Mouse (Mus musculus) olfactory bulb, adult 2 months (tissue): ENCODE measurements around the gene Fbrs. TPM values are rescaled to one million over a fixed set of nuclear protein-coding genes. Genes with fewer than 3 reads are reported as not detected.
A peak's percentile ranks its signal among the peaks of the same experiment; 100 is the strongest.
"Not testable (repeated sequence)": the region's sequence is repeated elsewhere in the genome, so short reads cannot be mapped to it uniquely, and the experiment has no call there.

Experiments
- H3K27ac ChIP-seq: fragments of 200-500 bp; 2 replicates; pipeline ENCODE4 v1.5.1; 2012; ENCODE audit warnings: low read depth, low read length; ENCODE audit not compliant: insufficient read depth
- H3K4me1 ChIP-seq: fragments of 200-500 bp; 2 replicates; pipeline ENCODE4 v1.6.1; 2012; ENCODE audit warnings: low read length; ENCODE audit not compliant: control insufficient read depth, insufficient read depth
- H3K4me3 ChIP-seq: fragments of 200-500 bp; 2 replicates; pipeline ENCODE4 v1.5.1; 2012; ENCODE audit warnings: mild to moderate bottlenecking, low read depth, low read length, moderate library complexity; ENCODE audit not compliant: insufficient read depth
- CTCF ChIP-seq: fragments of 200-500 bp; IDR thresholded peaks from 2 replicates; pipeline ENCODE4 v1.5.1; 2012; ENCODE audit warnings: low read depth, mild to moderate bottlenecking, low read length, moderate library complexity; ENCODE audit not compliant: insufficient read depth
- POLR2A ChIP-seq: fragments of 200-500 bp; IDR thresholded peaks from 2 replicates; pipeline ENCODE4 v1.6.1; 2012; ENCODE audit warnings: mild to moderate bottlenecking, low read depth, low read length, moderate library complexity; ENCODE audit not compliant: insufficient read depth
- WGBS: fragments of 180-500 bp; shearing (Covaris S2); methylation state at CpG from one replicate; pipeline ENCODE4 v1.1.7; 2018; 5-methylcytosine and 5-hydroxymethylcytosine counted together
- polyA plus RNA-seq: library from polyadenylated mRNA; stranded (reverse); fragments of >200 nt; gene quantifications from 2 replicates; pipeline ENCODE4 v1.2.4, GENCODE M21; 2012; ENCODE audit warnings: low replicate concordance; ENCODE audit not compliant: missing spikeins, insufficient read depth, insufficient read length

Fbrs gene
- polyA plus RNA-seq, 1 experiment: not detected

- Histone ChIP-seq H3K4me1 (no peaks in the 10 kb centered on the region), H3K4me3 (no peak overlapping the region), H3K27ac (no peak overlapping the region)
- 80% methylated on average over 3 of the region's 3 CpGs for WGBS
- no peak for TF ChIP-seq CTCF
- no peak for TF ChIP-seq POLR2A
Observed at GRCm38 (mm10) chr7:127465191-127465590, 13.8 kb upstream of the Fbrs start.

DNA sequence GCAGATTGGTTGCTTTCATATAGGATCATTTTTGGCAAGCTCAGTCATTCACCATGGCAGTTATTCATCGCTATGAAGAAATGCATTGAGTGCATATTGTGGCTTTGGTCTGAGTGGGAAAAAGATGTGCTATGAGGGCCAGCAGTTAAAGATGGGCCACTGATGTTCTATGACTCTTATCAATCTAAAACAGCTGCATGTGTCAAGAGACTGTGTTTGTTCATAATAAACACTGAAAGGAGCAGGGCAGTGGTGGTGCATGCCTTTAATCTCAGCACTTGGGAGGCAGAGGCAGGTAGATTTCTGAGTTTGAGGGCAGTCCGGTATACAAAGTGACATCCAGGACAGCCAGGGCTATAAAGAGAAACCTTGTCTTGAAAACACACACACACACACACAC is 13.3 kb upstream of the Fbrs start:
- H3K4me1 ChIP-seq, H3K27ac ChIP-seq, H3K4me3 ChIP-seq: not testable (repeated sequence)
- WGBS: 100% methylated on average over 2 of the region's 2 CpGs

- TF ChIP-seq POLR2A (no peak), CTCF (no peak)
- Histone ChIP-seq H3K27ac (no peak overlapping the region), H3K4me1 (no peaks in the 10 kb centered on the region), H3K4me3 (no peak overlapping the region)
- 95% methylated on average over 4 of the region's 4 CpGs for WGBS
Observed at GRCm38 (mm10) chr7:127466606-127467005, 12.4 kb upstream of the Fbrs start.

- Histone ChIP-seq H3K4me3 (peak overlapping the region; percentile 69), H3K4me1 (peaks cover 4% of the 10 kb centered on the region; the same call in 1 of the 2 replicates), H3K27ac (peak overlapping the region; percentile 76)
- 6% methylated on average over 10 of the region's 10 CpGs for WGBS
- TF ChIP-seq CTCF (no peak), POLR2A (no peak)
Observed at GRCm38 (mm10) chr7:127470011-127470715, 8.8 kb upstream of the Fbrs start.

GRCm38 (mm10) chr7:127470743-127471645 is 8.0 kb upstream of the Fbrs start:
- TF ChIP-seq POLR2A: peak; percentile 42; the same call in 1 of the 2 replicates
- no peak for TF ChIP-seq CTCF
- under 1% methylated on average over 46 of the region's 46 CpGs for WGBS
- Histone ChIP-seq H3K4me1 (peaks cover 4% of the 10 kb centered on the region; the same call in 1 of the 2 replicates), H3K27ac (peak overlapping the region; percentile 76), H3K4me3 (peak overlapping the region; percentile 69)

GRCm38 (mm10) chr7:127471646-127472010 is 7.4 kb upstream of the Fbrs start:
- H3K4me1 ChIP-seq: peaks cover 6% of the 10 kb centered on the region; the same call in 1 of the 2 replicates
- WGBS: under 1% methylated on average over 24 of the region's 25 CpGs
- TF ChIP-seq CTCF (no peak), POLR2A (no peak; the same call in 1 of the 2 replicates)
- H3K27ac ChIP-seq: peak overlapping the region; percentile 74
- H3K4me3 ChIP-seq: peak overlapping the region; percentile 69

GRCm38 (mm10) chr7:127472060-127472459 is 6.9 kb upstream of the Fbrs start:
- TF ChIP-seq POLR2A: no peak
- TF ChIP-seq CTCF: no peak
- 0% methylated on average over 7 of the region's 7 CpGs for WGBS
- Histone ChIP-seq H3K27ac (peak overlapping the region; percentile 74), H3K4me3 (peak overlapping the region; percentile 69), H3K4me1 (peaks cover 6% of the 10 kb centered on the region; the same call in 1 of the 2 replicates)

- Histone ChIP-seq H3K27ac (no peak overlapping the region), H3K4me3 (no peak overlapping the region), H3K4me1 (peaks cover 6% of the 10 kb centered on the region; the same call in 1 of the 2 replicates)
- TF ChIP-seq CTCF (no peak), POLR2A (no peak)
- 72% methylated on average over 5 of the region's 5 CpGs for WGBS
Observed at GRCm38 (mm10) chr7:127473705-127474104, 5.3 kb upstream of the Fbrs start.
